Comparison of ENCODE assay signal across 8 mouse cellular contexts in the genomic region with DNA sequence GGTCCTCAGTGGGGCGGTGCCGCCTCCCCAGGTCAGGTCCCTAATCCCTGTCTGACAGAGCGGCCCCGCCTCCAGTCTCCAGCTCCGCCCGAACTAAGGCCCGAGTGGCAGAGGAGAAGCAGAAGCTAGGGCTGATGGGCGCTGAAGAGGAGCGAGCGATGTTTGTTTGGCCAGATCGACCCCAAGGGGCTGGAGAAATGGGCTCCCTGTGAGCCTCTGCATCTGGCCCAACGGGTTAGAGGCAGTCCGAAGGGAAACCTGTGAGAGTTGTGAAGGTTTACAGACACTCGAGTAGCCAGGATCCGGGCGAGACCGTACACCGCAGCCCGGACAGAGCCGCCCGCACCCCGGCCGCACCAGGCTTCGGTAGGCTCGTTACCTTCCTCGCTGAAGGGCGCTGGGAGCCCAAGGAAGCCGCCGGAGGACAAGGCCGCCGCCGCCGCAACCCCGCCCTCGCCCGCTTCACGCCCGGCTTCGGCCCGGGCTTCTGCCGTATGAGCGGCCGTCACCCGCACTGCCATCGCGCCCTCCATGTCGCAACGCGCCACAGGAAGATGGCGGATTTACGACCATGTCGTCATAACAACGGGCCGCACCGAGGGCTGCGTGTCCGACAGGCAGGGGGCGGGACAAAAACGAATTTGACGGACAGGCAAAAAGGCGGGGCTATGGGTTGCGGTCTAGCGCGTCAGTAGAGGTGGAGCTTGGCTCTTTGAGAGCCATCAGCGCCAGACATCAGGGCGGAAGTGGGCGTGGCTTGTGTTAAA. TPM values are rescaled to one million over a fixed set of nuclear protein-coding genes. Genes with fewer than 3 reads are reported as not detected.
DNase-seq lines count a peak whose midpoint lies in the region; ATAC-seq and TF ChIP-seq lines count a peak whose summit lies in the region.

No protein-coding gene starts in this region.

- H3K4me2 ChIP-seq in embryonic facial prominence, embryonic 14.5 days (ENCODE audit: low read depth, low read length) = peak overlapping the region; percentile 60
- H3K4me2 ChIP-seq in limb, embryonic 14.5 days (replicated peaks; ENCODE audit: low read depth, low read length, severe bottlenecking) = peak overlapping the region; percentile 68
- peak overlapping the region; percentile 85 for H3K4me2 ChIP-seq in midbrain, postnatal 0 days (ENCODE audit: low read depth, low read length, poor library complexity, severe bottlenecking)

- under 1% methylated on average over 47 of the region's 67 CpGs for WGBS in embryonic facial prominence, embryonic 14.5 days
- under 1% methylated on average over 58 of the region's 67 CpGs for WGBS in limb, embryonic 14.5 days
- WGBS in midbrain, postnatal 0 days = under 1% methylated on average over 61 of the region's 67 CpGs

- peaks cover 11% of the 10 kb centered on the region; the same call in 1 of the 2 replicates for H3K4me1 ChIP-seq in embryonic facial prominence, embryonic 14.5 days (ENCODE audit: control insufficient read depth, insufficient read depth, low read length)
- peaks cover 12% of the 10 kb centered on the region for H3K4me1 ChIP-seq in limb, embryonic 14.5 days (ENCODE audit: control insufficient read depth, insufficient read depth, low read length)
- peaks cover 9% of the 10 kb centered on the region; the same call in 1 of the 2 replicates for H3K4me1 ChIP-seq in midbrain, postnatal 0 days (ENCODE audit: insufficient read depth, low read length)

- ATAC-seq in embryonic facial prominence, embryonic 14.5 days (ENCODE audit: low read depth) = peak; percentile 94
- ATAC-seq in limb, embryonic 14.5 days (ENCODE audit: low FRiP score, low read depth) = peak; percentile 95
- peak; percentile 96 for ATAC-seq in midbrain, postnatal 0 days (ENCODE audit: low FRiP score)

- H3K27ac ChIP-seq in embryonic facial prominence, embryonic 14.5 days (replicated peaks; ENCODE audit: low read depth, low read length) = peak overlapping the region; percentile 97
- peak overlapping the region; percentile 95 for H3K27ac ChIP-seq in limb, embryonic 14.5 days (replicated peaks; ENCODE audit: low read depth, low read length)
- peak overlapping the region; percentile 92 for H3K27ac ChIP-seq in midbrain, postnatal 0 days (ENCODE audit: low read depth, low read length)

- peak overlapping the region; percentile 86 for H3K4me3 ChIP-seq in embryonic facial prominence, embryonic 14.5 days (ENCODE audit: low read depth, low read length)
- peak overlapping the region; percentile 87 for H3K4me3 ChIP-seq in limb, embryonic 14.5 days (replicated peaks; ENCODE audit: low read length)
- peak overlapping the region; percentile 86 for H3K4me3 ChIP-seq in midbrain, postnatal 0 days (ENCODE audit: low read depth, low read length)

- no peaks in the 10 kb centered on the region for H3K9me3 ChIP-seq in embryonic facial prominence, embryonic 14.5 days (ENCODE audit: control insufficient read depth, low read length)
- no peaks in the 10 kb centered on the region for H3K9me3 ChIP-seq in limb, embryonic 14.5 days (ENCODE audit: control insufficient read depth, low read length)
- H3K9me3 ChIP-seq in midbrain, postnatal 0 days (ENCODE audit: low read length) = no peaks in the 10 kb centered on the region

- TF ChIP-seq POLR2A in limb, embryonic 14.5 days (IDR thresholded peaks at IDR 0.05; ENCODE audit: borderline replicate concordance, extremely low read depth, insufficient read depth, insufficient read length) = peak; percentile 65; the same call in 1 of the 2 replicates

- peak overlapping the region; percentile 96 for H3K9ac ChIP-seq in embryonic facial prominence, embryonic 14.5 days (ENCODE audit: low read depth, low read length)
- peak overlapping the region; percentile 89 for H3K9ac ChIP-seq in limb, embryonic 14.5 days (ENCODE audit: low read depth, low read length, severe bottlenecking)
- peak overlapping the region; percentile 94 for H3K9ac ChIP-seq in midbrain, postnatal 0 days (replicated peaks; ENCODE audit: low read length, poor library complexity, severe bottlenecking)

- peak; percentile 100 for DNase-seq in 3T3-L1 (ENCODE audit: low read depth, low spot score)
- DNase-seq in adrenal gland, postnatal 4 days (ENCODE audit: low spot score in 2 of 2) = peak; percentile 90 to 99
- DNase-seq in embryonic facial prominence, embryonic 14.5 days (ENCODE audit: low spot score) = peak; percentile 99
- peak; percentile 99 for DNase-seq in heart, adult 8-10 months (ENCODE audit: low spot score)
- peak; percentile 100 for DNase-seq in kidney, adult 9 months
- DNase-seq in limb, embryonic 14.5 days (ENCODE audit: low spot score) = peak; percentile 99
- peak; percentile 99 for DNase-seq in midbrain, postnatal 0 days (ENCODE audit: low spot score)
- peak; percentile 99 to 100 for DNase-seq in spleen, postnatal 14 days (ENCODE audit: low spot score in 2 of 2)

- TF ChIP-seq CTCF in midbrain, postnatal 0 days (IDR thresholded peaks at IDR 0.05) = peak; percentile 51

- no peaks in the 10 kb centered on the region for H3K27me3 ChIP-seq in embryonic facial prominence, embryonic 14.5 days (replicated peaks; ENCODE audit: control insufficient read depth, insufficient read depth, low read length)
- no peaks in the 10 kb centered on the region for H3K27me3 ChIP-seq in limb, embryonic 14.5 days (ENCODE audit: control insufficient read depth, insufficient read depth, low read length)
- no peaks in the 10 kb centered on the region for H3K27me3 ChIP-seq in midbrain, postnatal 0 days (ENCODE audit: insufficient read depth, low read length)

- peaks cover 7% of the 10 kb centered on the region for H3K36me3 ChIP-seq in embryonic facial prominence, embryonic 14.5 days (ENCODE audit: control insufficient read depth, insufficient read depth, low read length)
- H3K36me3 ChIP-seq in limb, embryonic 14.5 days (ENCODE audit: control insufficient read depth, insufficient read depth, low read length) = peaks cover 16% of the 10 kb centered on the region
- peaks cover under 1% of the 10 kb centered on the region for H3K36me3 ChIP-seq in midbrain, postnatal 0 days (ENCODE audit: insufficient read depth, low read length)

RNA-seq across cellular contexts. Expression of a gene that starts 12.0 kb away (rescaled TPM):
- 1 to 10 TPM; 3.1 to 3.4 TPM for total RNA-seq in adrenal gland, postnatal 4 days (2021)
- 3.3 and 4.9 TPM in 2 replicates for polyA plus RNA-seq in embryonic facial prominence, embryonic 14.5 days (2014; fragmentation: Nextera tagmentation; extraction: Ambion mirVana)
- total RNA-seq in heart, adult 8-10 months (2022) = 1 to 10 TPM in 3 of 4 experiments, under 1 TPM in 1; 0.91 to 1.4 (median 1.1) TPM
- 18.0 and 20.7 TPM in 2 replicates for polyA plus RNA-seq in limb, embryonic 14.5 days (2012; rRNA removed)
- polyA plus RNA-seq in limb, embryonic 14.5 days (2014; fragmentation: Nextera tagmentation; extraction: Ambion mirVana) = 3.3 and 3.5 TPM in 2 replicates
- total RNA-seq in midbrain, postnatal 0 days (2014; rRNA removed) = 5.0 and 5.6 TPM in 2 replicates
- 0.94 and 1.1 TPM in 2 replicates for polyA plus RNA-seq in midbrain, postnatal 0 days (2015; fragmentation: Nextera tagmentation; extraction: Ambion mirVana)

RNA-seq across cellular contexts. Expression of a gene that starts 15.2 kb away (rescaled TPM):
- total RNA-seq in adrenal gland, postnatal 4 days (2021) = 10 to 100 TPM; 31.8 to 35.1 TPM
- polyA plus RNA-seq in embryonic facial prominence, embryonic 14.5 days (2014; fragmentation: Nextera tagmentation; extraction: Ambion mirVana) = 13.3 and 18.6 TPM in 2 replicates
- 10 to 100 TPM; 11.2 to 14.7 (median 11.9) TPM for total RNA-seq in heart, adult 8-10 months (2022)
- polyA plus RNA-seq in limb, embryonic 14.5 days (2012; rRNA removed) = 80.6 and 95.0 TPM in 2 replicates
- 16.6 and 19.3 TPM in 2 replicates for polyA plus RNA-seq in limb, embryonic 14.5 days (2014; fragmentation: Nextera tagmentation; extraction: Ambion mirVana)
- total RNA-seq in midbrain, postnatal 0 days (2014; rRNA removed) = 35.1 and 38.0 TPM in 2 replicates
- polyA plus RNA-seq in midbrain, postnatal 0 days (2015; fragmentation: Nextera tagmentation; extraction: Ambion mirVana) = 25.6 and 30.6 TPM in 2 replicates

RNA-seq across cellular contexts. Expression of a gene that starts 15.3 kb away (rescaled TPM):
- 10 to 100 TPM; 44.6 to 46.4 TPM for total RNA-seq in adrenal gland, postnatal 4 days (2021)
- 57.7 and 58.5 TPM in 2 replicates for polyA plus RNA-seq in embryonic facial prominence, embryonic 14.5 days (2014; fragmentation: Nextera tagmentation; extraction: Ambion mirVana)
- total RNA-seq in heart, adult 8-10 months (2022) = 10 to 100 TPM; 39.9 to 44.4 (median 41.4) TPM
- polyA plus RNA-seq in limb, embryonic 14.5 days (2012; rRNA removed) = 37.6 and 49.6 TPM in 2 replicates
- polyA plus RNA-seq in limb, embryonic 14.5 days (2014; fragmentation: Nextera tagmentation; extraction: Ambion mirVana) = 52.9 TPM in 2 replicates
- 49.6 and 50.1 TPM in 2 replicates for total RNA-seq in midbrain, postnatal 0 days (2014; rRNA removed)
- 86.8 and 88.7 TPM in 2 replicates for polyA plus RNA-seq in midbrain, postnatal 0 days (2015; fragmentation: Nextera tagmentation; extraction: Ambion mirVana)

RNA-seq across cellular contexts. Expression of a gene that starts 18.7 kb away (rescaled TPM):
- under 1 TPM; 0.50 to 0.93 TPM for total RNA-seq in adrenal gland, postnatal 4 days (2021)
- 1.5 and 2.0 TPM in 2 replicates for polyA plus RNA-seq in embryonic facial prominence, embryonic 14.5 days (2014; fragmentation: Nextera tagmentation; extraction: Ambion mirVana)
- under 1 TPM in 2 of 4 experiments, not detected in 2; 0.28 to 0.31 TPM for total RNA-seq in heart, adult 8-10 months (2022)
- polyA plus RNA-seq in limb, embryonic 14.5 days (2012; rRNA removed) = 0.86 and 0.89 TPM in 2 replicates
- not detected in 2 replicates for polyA plus RNA-seq in limb, embryonic 14.5 days (2014; fragmentation: Nextera tagmentation; extraction: Ambion mirVana)
- 0.57 TPM in 1 of 2 replicates, not detected in the other for total RNA-seq in midbrain, postnatal 0 days (2014; rRNA removed)
- polyA plus RNA-seq in midbrain, postnatal 0 days (2015; fragmentation: Nextera tagmentation; extraction: Ambion mirVana) = 0.83 and 0.95 TPM in 2 replicates

RNA-seq across cellular contexts. Expression of a gene that starts 23.9 kb away (rescaled TPM):
- 10 to 100 TPM; 28.0 to 30.0 TPM for total RNA-seq in adrenal gland, postnatal 4 days (2021)
- 21.7 and 23.7 TPM in 2 replicates for polyA plus RNA-seq in embryonic facial prominence, embryonic 14.5 days (2014; fragmentation: Nextera tagmentation; extraction: Ambion mirVana)
- total RNA-seq in heart, adult 8-10 months (2022) = 10 to 100 TPM; 10.5 to 11.8 (median 11.0) TPM
- polyA plus RNA-seq in limb, embryonic 14.5 days (2012; rRNA removed) = 46.3 and 54.9 TPM in 2 replicates
- polyA plus RNA-seq in limb, embryonic 14.5 days (2014; fragmentation: Nextera tagmentation; extraction: Ambion mirVana) = 27.8 and 29.3 TPM in 2 replicates
- 51.8 and 60.8 TPM in 2 replicates for total RNA-seq in midbrain, postnatal 0 days (2014; rRNA removed)
- polyA plus RNA-seq in midbrain, postnatal 0 days (2015; fragmentation: Nextera tagmentation; extraction: Ambion mirVana) = 28.4 and 29.5 TPM in 2 replicates

Comparison
In these comparisons a context has a peak if more than half of its experiments do, and no peak if none do; other contexts are left out.
1. Peak in every context shown above with its lines: DNase-seq, ATAC-seq, H3K4me3 ChIP-seq and H3K27ac ChIP-seq.